ENCODE assay signal across 7 mouse cellular contexts in the genomic region with DNA sequence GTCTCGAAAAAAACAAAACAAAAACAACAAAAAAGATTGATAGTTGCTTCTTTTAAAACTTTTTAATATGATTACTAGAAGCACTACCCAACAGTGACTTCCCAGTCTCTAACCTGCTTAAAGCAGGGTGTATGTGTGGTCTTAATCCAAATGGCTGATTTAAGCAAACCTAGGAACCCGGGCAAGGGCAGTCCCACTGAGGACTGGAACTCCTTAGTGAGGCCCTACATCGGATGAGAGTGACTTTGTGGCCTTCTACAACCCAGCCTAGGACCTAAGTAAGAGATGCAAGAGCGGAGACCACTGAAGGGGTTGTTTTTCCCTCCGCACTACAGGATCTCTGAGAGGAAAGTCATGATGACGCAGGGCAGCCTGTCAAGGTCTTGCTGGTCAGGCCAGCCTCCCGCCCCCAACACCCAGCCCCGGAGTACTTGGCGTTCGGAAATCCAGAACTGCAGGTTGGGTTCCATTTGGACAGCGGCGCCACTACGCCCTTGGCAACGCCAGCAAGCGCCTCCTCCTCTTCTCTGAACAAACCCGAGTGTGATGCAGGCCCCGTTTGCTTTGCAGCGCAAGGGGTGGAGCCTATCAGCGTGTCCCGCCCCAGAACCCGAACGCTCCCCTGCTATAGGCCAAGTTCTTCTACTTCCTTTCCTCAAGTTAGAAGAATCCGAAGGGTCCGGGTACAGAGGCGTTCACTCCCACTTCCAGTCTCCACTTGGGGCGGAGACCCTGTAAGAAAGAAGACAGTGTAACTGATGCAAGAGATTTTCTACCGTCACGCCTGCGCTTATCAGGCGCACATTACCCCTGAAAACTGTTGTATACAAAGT. TPM values are rescaled to one million over a fixed set of nuclear protein-coding genes. Genes with fewer than 3 reads are reported as not detected.
DNase-seq lines count a peak whose midpoint lies in the region; ATAC-seq lines count a peak whose summit lies in the region.

Gene Sfxn4 (minus strand): TSS at position 612 of the 833 bp plus-strand sequence.

- H3K27ac ChIP-seq in embryonic facial prominence, embryonic 11.5 days (replicated peaks; ENCODE audit: low read depth, low read length), result no peak within 1 kb of the TSS
- H3K27ac ChIP-seq in limb, embryonic 11.5 days (replicated peaks; ENCODE audit: low read depth, low read length), result no peak within 1 kb of the TSS
- peak within 1 kb of the TSS; percentile 66 for H3K27ac ChIP-seq in midbrain, embryonic 14.5 days (replicated peaks; ENCODE audit: low read depth, low read length)

- H3K4me1 ChIP-seq in embryonic facial prominence, embryonic 11.5 days (ENCODE audit: control insufficient read depth, insufficient read depth, low read length), result no peaks in the 10 kb centered on the region
- no peaks in the 10 kb centered on the region for H3K4me1 ChIP-seq in limb, embryonic 11.5 days (ENCODE audit: control insufficient read depth, insufficient read depth, low read length)
- H3K4me1 ChIP-seq in midbrain, embryonic 14.5 days (ENCODE audit: control insufficient read depth, insufficient read depth, low read length), result 0 out of 2 replicates have a peak, but pooled peaks cover 3% of the 10 kb centered on the region

- H3K4me3 ChIP-seq in embryonic facial prominence, embryonic 11.5 days (ENCODE audit: low read depth, low read length), result peak within 1 kb of the TSS; percentile 56
- peak within 1 kb of the TSS; percentile 42 for H3K4me3 ChIP-seq in limb, embryonic 11.5 days (ENCODE audit: low read depth, low read length)
- peak within 1 kb of the TSS; percentile 53 for H3K4me3 ChIP-seq in midbrain, embryonic 14.5 days (replicated peaks; ENCODE audit: low read depth, low read length)

- DNase-seq in adrenal gland, postnatal 14 days, result peak; percentile 96
- peak; percentile 95 for DNase-seq in embryonic facial prominence, embryonic 11.5 days (ENCODE audit: low spot score)
- peak; percentile 100 for DNase-seq in heart, adult 11 months
- peak; percentile 94 for DNase-seq in kidney, adult 18-20 months
- DNase-seq in limb, embryonic 11.5 days (ENCODE audit: low spot score), result peak; percentile 90
- peak; percentile 91 for DNase-seq in midbrain, embryonic 14.5 days
- peak; percentile 83 to 85 for DNase-seq in spleen, adult 18-20 months

- H3K36me3 ChIP-seq in embryonic facial prominence, embryonic 11.5 days (replicated peaks; ENCODE audit: control insufficient read depth, insufficient read depth, low read depth, low read length), result no peaks in the 10 kb centered on the region
- no peaks in the 10 kb centered on the region for H3K36me3 ChIP-seq in limb, embryonic 11.5 days (ENCODE audit: control insufficient read depth, insufficient read depth, low read length)
- H3K36me3 ChIP-seq in midbrain, embryonic 14.5 days (ENCODE audit: control insufficient read depth, insufficient read depth, low read length), result 0 out of 2 replicates have a peak, but pooled peaks cover 4% of the 10 kb centered on the region

- ATAC-seq in embryonic facial prominence, embryonic 11.5 days (replicated peaks; ENCODE audit: insufficient number of reproducible peaks, low FRiP score, low TSS enrichment, low read depth), result peak; percentile 98
- peak; percentile 98 for ATAC-seq in limb, embryonic 11.5 days (ENCODE audit: insufficient number of reproducible peaks, low FRiP score, low TSS enrichment, low read depth)
- ATAC-seq in midbrain, embryonic 14.5 days (ENCODE audit: low FRiP score, low TSS enrichment), result peak; percentile 97

- H3K9me3 ChIP-seq in embryonic facial prominence, embryonic 11.5 days (replicated peaks; ENCODE audit: control insufficient read depth, low read length), result no peaks in the 10 kb centered on the region
- H3K9me3 ChIP-seq in limb, embryonic 11.5 days (ENCODE audit: control insufficient read depth, low read length), result no peaks in the 10 kb centered on the region
- no peaks in the 10 kb centered on the region for H3K9me3 ChIP-seq in midbrain, embryonic 14.5 days (ENCODE audit: control insufficient read depth, low read length)

- peak within 1 kb of the TSS; percentile 69 for H3K9ac ChIP-seq in embryonic facial prominence, embryonic 11.5 days (replicated peaks; ENCODE audit: low read length)
- peak within 1 kb of the TSS; percentile 64 for H3K9ac ChIP-seq in limb, embryonic 11.5 days (ENCODE audit: low read length)
- H3K9ac ChIP-seq in midbrain, embryonic 14.5 days (replicated peaks; ENCODE audit: low read length), result peak within 1 kb of the TSS; percentile 65

- H3K4me2 ChIP-seq in embryonic facial prominence, embryonic 11.5 days (ENCODE audit: low read depth, low read length), result peak within 1 kb of the TSS; percentile 68
- peak within 1 kb of the TSS; percentile 45 for H3K4me2 ChIP-seq in limb, embryonic 11.5 days (ENCODE audit: low read depth, severe bottlenecking)
- peak within 1 kb of the TSS; percentile 67 for H3K4me2 ChIP-seq in midbrain, embryonic 14.5 days (ENCODE audit: low read length)

- no peaks in the 10 kb centered on the region for H3K27me3 ChIP-seq in embryonic facial prominence, embryonic 11.5 days (ENCODE audit: control insufficient read depth, insufficient read depth, low read length)
- no peaks in the 10 kb centered on the region for H3K27me3 ChIP-seq in limb, embryonic 11.5 days (ENCODE audit: control insufficient read depth, insufficient read depth, low read length)
- no peaks in the 10 kb centered on the region for H3K27me3 ChIP-seq in midbrain, embryonic 14.5 days (ENCODE audit: control insufficient read depth, insufficient read depth, low read length)

- 4% methylated on average over 30 of the region's 30 CpGs for WGBS in embryonic facial prominence, embryonic 11.5 days
- WGBS in limb, embryonic 11.5 days, result 5% methylated on average over 30 of the region's 30 CpGs
- 3% methylated on average over 30 of the region's 30 CpGs for WGBS in midbrain, embryonic 14.5 days

RNA-seq across cellular contexts. Expression of gene Sfxn4, which starts in this region (rescaled TPM):
- 4.3 and 5.6 TPM in 2 replicates for total RNA-seq in adrenal gland, postnatal 14 days (2021)
- polyA plus RNA-seq in embryonic facial prominence, embryonic 11.5 days (2014; fragmentation: Nextera tagmentation; extraction: Ambion mirVana), result 14.0 and 15.1 TPM in 2 replicates
- 13.9 and 14.4 TPM in 2 replicates for polyA plus RNA-seq in limb, embryonic 11.5 days (2014; fragmentation: Nextera tagmentation; extraction: Ambion mirVana)
- polyA plus RNA-seq in midbrain, embryonic 14.5 days (2014; fragmentation: Nextera tagmentation; extraction: Ambion mirVana), result 10.8 and 12.9 TPM in 2 replicates
